Mouse (Mus musculus) ES-E14 (cell line): Measurements from ENCODE around the gene Rcc2. TPM values are rescaled to one million over a fixed set of nuclear protein-coding genes. Genes with fewer than 3 reads are reported as not detected.
A peak's percentile ranks its signal among the peaks of the same experiment; 100 is the strongest.

ENCODE experiments used
- DNase-seq: peaks from one replicate; pipeline ENCODE4 v3.0.0-alpha.2; 2013; ENCODE audit warnings: low read depth, low spot score
- H3K27ac ChIP-seq: 2 replicates; pipeline ENCODE4 v1.5.1; 2012; ENCODE audit warnings: low read depth, mild to moderate bottlenecking, low read length, moderate library complexity, mixed read lengths; ENCODE audit not compliant: poor library complexity, insufficient read depth, severe bottlenecking
- H3K36me3 ChIP-seq: 2 replicates; pipeline ENCODE4 v1.6.1; 2012; ENCODE audit warnings: mild to moderate bottlenecking, low read length, moderate library complexity, mixed read lengths; ENCODE audit not compliant: control insufficient read depth, poor library complexity, insufficient read depth, severe bottlenecking
- H3K4me1 ChIP-seq, 2 experiments: fragments of 150-350 bp in 1 of 2; sonication (generic) in 1 of 2; 2 replicates each; pipeline ENCODE4 v1.6.1; 2012; ENCODE audit warnings: low read length in 2 of 2, mild to moderate bottlenecking in 1 of 2, mixed read lengths in 1 of 2; ENCODE audit not compliant: control insufficient read depth in 2 of 2, insufficient read depth in 2 of 2, poor library complexity in 1 of 2
- H3K4me3 ChIP-seq, 2 experiments: fragments of 150-350 bp in 1 of 2; sonication (generic) in 1 of 2; 2 replicates each; pipeline ENCODE4 v1.5.1; 2012; ENCODE audit warnings: low read length in 2 of 2, low read depth in 1 of 2, mild to moderate bottlenecking in 1 of 2, mixed read lengths in 1 of 2; ENCODE audit not compliant: insufficient read depth in 1 of 2, poor library complexity in 1 of 2, severe bottlenecking in 1 of 2
- H3K9ac ChIP-seq: 2 replicates; pipeline ENCODE4 v1.6.1; 2012; ENCODE audit warnings: low read depth, mild to moderate bottlenecking, low read length, mixed read lengths; ENCODE audit not compliant: poor library complexity, insufficient read depth, severe bottlenecking
- H3K9me3 ChIP-seq: fragments of 150-350 bp; sonication (generic); 2 replicates; pipeline ENCODE4 v1.6.1; 2012; ENCODE audit warnings: low read depth, mild to moderate bottlenecking, low read length; ENCODE audit not compliant: control insufficient read depth, insufficient read depth
- CHD2 ChIP-seq: IDR thresholded peaks from 2 replicates; pipeline ENCODE4 v1.6.1; 2014; ENCODE audit warnings: mild to moderate bottlenecking, low read depth, low read length, inconsistent platforms
- HCFC1 ChIP-seq: IDR thresholded peaks from 2 replicates; pipeline ENCODE4 v1.6.1; 2012; ENCODE audit warnings: low read length, inconsistent platforms, borderline replicate concordance; ENCODE audit not compliant: insufficient read depth
- MAFK ChIP-seq: IDR thresholded peaks from 2 replicates; pipeline ENCODE4 v1.6.1; 2014; ENCODE audit warnings: mild to moderate bottlenecking, low read depth, low read length, inconsistent platforms; ENCODE audit not compliant: insufficient read depth
- ZC3H11A ChIP-seq: IDR thresholded peaks from 2 replicates; pipeline ENCODE4 v1.6.1; 2012; ENCODE audit warnings: low read depth, mild to moderate bottlenecking, inconsistent platforms, low read length, borderline replicate concordance
- ZNF384 ChIP-seq: IDR thresholded peaks from 2 replicates; pipeline ENCODE4 v1.6.1; 2012; ENCODE audit warnings: low read depth, low read length, inconsistent platforms
- in situ Hi-C, 2 experiments: fragments of 600-800 bp; cut with MboI; formaldehyde crosslinking; loops; one replicate each; pipeline ENCODE4 v1.15.1; 2025; ENCODE audit warnings: low sequenced_read_pairs in 2 of 2, inconsistent platforms in 1 of 2; ENCODE audit not compliant: unreplicated experiment in 2 of 2
- total RNA-seq: library from RNA; depleted of rRNA; stranded (reverse); fragments of 300-350 nt; gene quantifications from 2 replicates; pipeline ENCODE4 v1.2.3, GENCODE M21; 2012

The Rcc2 gene
- total RNA-seq, 1 experiment, result 250 TPM

DNA sequence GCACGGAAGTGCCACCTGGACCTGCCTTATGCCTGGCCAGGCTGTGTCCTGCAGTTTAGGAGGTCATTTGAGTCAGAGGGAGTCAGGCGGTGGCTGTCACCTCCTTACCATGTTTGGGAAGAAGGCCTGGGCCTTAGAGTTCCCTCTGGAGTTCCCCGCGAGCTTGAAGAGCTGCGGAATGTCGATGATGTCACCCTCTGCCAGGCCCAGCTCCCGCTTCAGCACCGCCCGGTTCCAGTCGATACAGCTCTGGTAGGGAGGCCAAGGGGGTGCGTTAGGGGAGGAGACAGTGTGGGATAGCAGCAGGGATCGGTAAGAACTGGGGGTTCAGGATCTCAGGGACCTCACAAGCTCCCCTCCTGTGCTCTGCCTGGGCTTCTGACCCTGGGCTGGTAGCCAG lies 47.6 kb downstream of the Rcc2 start:
- in situ Hi-C loops, result no loop called here
- no peak for DNase-seq
- no peak overlapping the region for H3K9ac ChIP-seq
- H3K27ac ChIP-seq, result no peak overlapping the region
- no peaks in the 10 kb centered on the region for H3K36me3 ChIP-seq
- no peak for TF ChIP-seq ZNF384
- TF ChIP-seq MAFK, result no peak
- TF ChIP-seq ZC3H11A, result no peak
- TF ChIP-seq CHD2, result no peak
- TF ChIP-seq HCFC1, result no peak
- H3K4me3 ChIP-seq, result peak overlapping the region in 1 of 2 experiments; percentile 17; a peak in 1 of 4 replicates
- no peaks in the 10 kb centered on the region for H3K9me3 ChIP-seq
- peaks cover 0 to 5% of the 10 kb centered on the region in 2 experiments; a peak in 1 of 4 replicates for H3K4me1 ChIP-seq

DNA sequence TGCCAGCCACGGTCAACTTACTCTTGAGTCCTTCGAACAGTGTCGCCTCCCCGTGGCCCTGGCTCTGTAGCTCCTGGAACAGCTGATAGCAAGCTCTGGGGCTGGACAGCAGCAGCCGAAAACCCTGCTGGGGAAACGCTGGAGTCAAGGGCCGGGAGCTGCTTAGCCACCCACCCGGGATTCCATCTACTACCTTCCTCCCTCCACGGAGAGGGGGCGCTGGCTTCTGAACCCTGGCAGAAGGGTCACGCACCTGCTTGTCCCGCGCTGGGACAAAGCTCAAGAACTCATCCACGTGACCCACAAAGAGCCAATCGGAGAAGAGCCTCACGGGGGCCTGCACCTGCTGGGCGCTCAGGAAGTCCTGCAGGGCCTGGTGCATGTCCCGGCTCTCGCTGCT lies 50.0 kb downstream of the Rcc2 start:
- no peaks in the 10 kb centered on the region for H3K9me3 ChIP-seq
- H3K4me1 ChIP-seq, result peaks cover 0 to 8% of the 10 kb centered on the region in 2 experiments; a peak in 1 of 4 replicates
- H3K4me3 ChIP-seq, result no peak overlapping the region
- in situ Hi-C loops, result no loop called here
- no peaks in the 10 kb centered on the region for H3K36me3 ChIP-seq
- H3K27ac ChIP-seq, result no peak overlapping the region
- no peak overlapping the region for H3K9ac ChIP-seq
- TF ChIP-seq ZC3H11A (no peak), HCFC1 (no peak), ZNF384 (no peak), MAFK (no peak), CHD2 (no peak)
- DNase-seq, result peak; percentile 51

DNA sequence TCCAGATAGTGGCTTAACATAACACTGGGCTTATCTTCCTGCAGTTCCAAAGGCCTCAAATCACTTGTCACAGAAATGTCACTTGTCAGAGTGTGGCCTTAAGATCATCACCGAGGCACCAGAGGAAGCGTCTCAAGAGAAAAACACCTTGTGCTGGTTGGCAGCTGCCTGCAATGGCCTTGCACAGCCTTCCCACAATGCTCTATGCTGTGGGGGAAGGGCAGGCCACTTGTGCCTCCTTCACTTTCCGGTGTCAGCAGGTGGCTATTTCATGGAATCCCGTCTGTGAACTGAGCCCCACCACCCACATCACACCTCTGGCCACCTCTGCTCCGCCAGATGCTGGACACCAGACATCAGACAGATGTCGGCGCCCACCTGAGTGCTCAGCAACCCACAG lies 53.0 kb downstream of the Rcc2 start:
- H3K9ac ChIP-seq, result no peak overlapping the region
- DNase-seq, result no peak
- H3K9me3 ChIP-seq, result no peaks in the 10 kb centered on the region
- H3K4me1 ChIP-seq, result peaks cover 0 to 12% of the 10 kb centered on the region in 2 experiments; a peak in 1 of 4 replicates
- no peak for TF ChIP-seq MAFK
- no peak for TF ChIP-seq ZC3H11A
- TF ChIP-seq HCFC1, result no peak
- no peak for TF ChIP-seq CHD2
- TF ChIP-seq ZNF384, result no peak
- H3K27ac ChIP-seq, result no peak overlapping the region
- in situ Hi-C loops, result no loop called here
- no peaks in the 10 kb centered on the region for H3K36me3 ChIP-seq
- H3K4me3 ChIP-seq, result no peak overlapping the region

DNA sequence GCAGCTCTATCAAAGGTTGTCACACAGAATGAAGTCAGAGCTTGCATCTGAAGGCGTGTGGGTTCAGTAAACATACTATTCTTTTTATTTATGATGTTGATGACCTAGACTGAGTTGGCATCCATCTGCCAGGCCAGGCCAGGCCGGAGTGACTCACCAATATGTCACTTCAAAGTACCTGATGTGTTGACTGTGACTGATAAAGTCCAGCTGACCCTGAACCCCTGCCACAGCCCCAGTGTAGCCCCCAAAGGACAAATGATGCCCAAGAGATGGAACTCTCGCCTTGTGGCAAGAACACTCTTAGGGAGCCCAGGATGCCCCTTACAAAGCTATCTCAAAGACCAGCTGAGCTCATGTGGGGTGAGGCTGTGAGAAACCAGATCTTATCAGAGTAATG lies 55.5 kb downstream of the Rcc2 start:
- Histone ChIP-seq H3K27ac (no peak overlapping the region), H3K9me3 (no peaks in the 10 kb centered on the region), H3K9ac (no peak overlapping the region), H3K4me1 (peaks cover 0 to 7% of the 10 kb centered on the region in 2 experiments; a peak in 1 of 4 replicates), H3K4me3 (no peak overlapping the region), H3K36me3 (no peaks in the 10 kb centered on the region)
- TF ChIP-seq CHD2 (no peak), MAFK (no peak)
- DNase-seq, result no peak
- in situ Hi-C loops, result no loop called here

DNA sequence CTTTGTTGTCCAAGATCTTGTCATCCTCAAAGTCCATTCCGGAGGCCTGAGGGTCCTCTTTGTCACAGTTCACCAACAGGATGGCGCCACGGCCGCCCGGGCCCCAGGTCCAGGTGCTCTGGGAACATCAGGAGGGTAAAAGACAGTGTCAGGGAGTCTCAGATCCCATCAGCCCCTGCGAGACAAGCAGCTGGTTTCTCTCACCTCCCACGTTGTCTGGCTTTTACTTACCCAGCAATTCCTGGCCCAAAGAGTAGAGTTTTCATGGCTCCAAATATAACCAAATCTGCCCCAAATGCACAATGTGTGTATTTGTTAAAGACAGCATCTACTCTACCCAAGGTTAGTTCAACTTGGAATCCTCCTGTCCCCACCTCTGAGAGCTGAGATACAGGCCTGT lies 61.3 kb downstream of the Rcc2 start:
- no peaks in the 10 kb centered on the region for H3K9me3 ChIP-seq
- H3K36me3 ChIP-seq, result no peaks in the 10 kb centered on the region
- in situ Hi-C loops, result no loop called here
- no peak overlapping the region for H3K27ac ChIP-seq
- no peak overlapping the region for H3K4me3 ChIP-seq
- H3K9ac ChIP-seq, result no peak overlapping the region
- peaks cover 0 to 4% of the 10 kb centered on the region in 2 experiments; a peak in 1 of 4 replicates for H3K4me1 ChIP-seq
- no peak for TF ChIP-seq HCFC1
- no peak for TF ChIP-seq ZNF384
- TF ChIP-seq CHD2, result no peak
- no peak for TF ChIP-seq MAFK
- TF ChIP-seq ZC3H11A, result no peak
- DNase-seq, result no peak
